In the genomic region with DNA sequence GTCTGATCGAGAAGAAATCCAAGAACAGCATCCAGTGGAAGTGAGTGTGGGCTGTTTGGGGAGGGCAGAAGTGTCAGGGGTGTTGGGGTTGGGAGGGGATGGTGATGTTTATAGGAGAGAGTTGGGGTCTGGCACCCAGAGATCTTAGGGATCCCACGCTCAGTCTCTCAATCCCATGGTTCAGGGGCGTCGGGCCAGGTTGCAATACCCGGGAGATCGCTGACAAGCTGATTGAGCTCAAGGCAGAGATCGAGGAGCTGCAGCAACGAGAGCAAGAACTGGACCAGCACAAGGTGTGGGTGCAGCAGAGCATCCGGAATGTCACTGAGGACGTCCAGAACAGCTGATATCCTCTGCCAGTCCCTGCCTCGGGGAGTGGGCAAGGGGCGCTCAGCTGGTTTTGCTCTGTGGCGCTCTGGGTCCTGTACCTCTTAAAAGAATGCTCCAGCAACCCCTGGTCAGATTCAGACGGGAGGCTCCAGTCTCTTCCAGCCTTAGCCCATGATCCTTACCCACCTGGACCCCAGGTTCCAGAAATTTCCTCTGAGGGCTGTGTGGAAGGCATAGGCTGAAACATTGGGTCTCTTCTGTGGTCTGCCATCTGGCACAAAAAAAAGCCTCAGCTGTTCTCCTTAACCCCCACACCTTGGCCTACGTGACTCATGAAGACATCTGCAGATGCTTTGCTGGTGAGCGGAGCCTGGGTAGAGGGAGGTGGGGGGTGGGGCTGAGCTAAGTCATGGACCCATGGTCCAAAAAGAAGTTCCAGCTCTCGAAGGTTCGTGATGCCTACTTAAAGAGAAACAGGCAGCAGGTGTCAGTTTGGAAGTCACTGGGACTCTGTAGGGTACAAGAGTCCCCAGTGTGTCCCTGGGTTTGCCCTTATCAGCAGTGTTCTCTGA, we compare ENCODE assay signal across 8 mouse cellular contexts. TPM values are rescaled to one million over a fixed set of nuclear protein-coding genes. Genes with fewer than 3 reads are reported as not detected.
DNase-seq lines count a peak whose midpoint lies in the region; ATAC-seq and TF ChIP-seq lines count a peak whose summit lies in the region.

No protein-coding gene starts in this region.

- intact Hi-C loops in left cerebral cortex, postnatal 14 days (cut with DNase I) = no loop called here

- TF ChIP-seq CTCF in C2C12 (IDR thresholded peaks at IDR 0.05; ENCODE audit: control insufficient read depth, insufficient read depth, insufficient read length) = no peak
- no peak for TF ChIP-seq CTCF in liver, embryonic 14.5 days (IDR thresholded peaks at IDR 0.05; ENCODE audit: low read depth)

- ATAC-seq in forebrain, embryonic 15.5 days (replicated peaks) = no peak
- ATAC-seq in liver, embryonic 14.5 days (ENCODE audit: insufficient read depth) = peak; percentile 12; the same call in 1 of the 2 replicates

- 58% methylated on average over 18 of the region's 18 CpGs for WGBS in forebrain, embryonic 15.5 days
- 16% methylated on average over 18 of the region's 18 CpGs for WGBS in liver, embryonic 14.5 days (ENCODE audit: insufficient replicate concordance)

- H3K27me3 ChIP-seq in C2C12 (ENCODE audit: control insufficient read depth, insufficient read depth, insufficient read length) = no peaks in the 10 kb centered on the region
- H3K27me3 ChIP-seq in forebrain, embryonic 15.5 days = no peaks in the 10 kb centered on the region
- H3K27me3 ChIP-seq in liver, embryonic 14.5 days (ENCODE audit: control insufficient read depth, insufficient read depth, low read length) = no peaks in the 10 kb centered on the region

- H3K79me2 ChIP-seq in C2C12 (ENCODE audit: control insufficient read depth, insufficient read depth) = peaks cover 59% of the 10 kb centered on the region

- peaks cover 29% of the 10 kb centered on the region for H3K79me3 ChIP-seq in C2C12 (ENCODE audit: low read depth)

- H3K9me3 ChIP-seq in forebrain, embryonic 15.5 days = no peaks in the 10 kb centered on the region
- H3K9me3 ChIP-seq in liver, embryonic 14.5 days (ENCODE audit: control insufficient read depth, low read length) = no peaks in the 10 kb centered on the region

- H3ac ChIP-seq in C2C12 (ENCODE audit: control insufficient read depth, insufficient read length, low read depth) = peak overlapping the region; percentile 96

- peak overlapping the region; percentile 70 for H3K4me2 ChIP-seq in forebrain, embryonic 15.5 days (replicated peaks)
- H3K4me2 ChIP-seq in liver, embryonic 14.5 days (ENCODE audit: low read depth) = peak overlapping the region; percentile 99

- peaks cover 24% of the 10 kb centered on the region for H3K4me1 ChIP-seq in forebrain, embryonic 15.5 days
- peaks cover 43 to 55% of the 10 kb centered on the region in 2 experiments for H3K4me1 ChIP-seq in liver, embryonic 14.5 days (replicated peaks; ENCODE audit: control insufficient read depth in 2 of 2, insufficient read depth in 2 of 2, low read length in 1 of 2)

- TF ChIP-seq EP300 in liver, embryonic 14.5 days (IDR thresholded peaks at IDR 0.05; ENCODE audit: low read depth) = no peak

- H3K4me3 ChIP-seq in C2C12 (ENCODE audit: insufficient read depth, poor library complexity, severe bottlenecking) = peak overlapping the region; percentile 97
- H3K4me3 ChIP-seq in forebrain, embryonic 15.5 days = peak overlapping the region; percentile 88
- H3K4me3 ChIP-seq in liver, embryonic 14.5 days (ENCODE audit: insufficient read depth in 1 of 2, low read depth in 2 of 2, low read length in 2 of 2) = peak overlapping the region; percentile 97 to 98

- peak; percentile 92 for DNase-seq in heart, adult 11 months
- no peak for DNase-seq in heart, adult 18-20 months
- peak in 1 of 3 experiments; percentile 55 for DNase-seq in liver, embryonic 14.5 days (ENCODE audit: low read depth in 3 of 3, low spot score in 3 of 3)
- peak; percentile 51 to 69 for DNase-seq in thymus, postnatal 36 days
- DNase-seq in layer of hippocampus, adult 11-12 months (ENCODE audit: low spot score) = no peak
- no peak for DNase-seq in left cerebral cortex, postnatal 14 days (ENCODE audit: low spot score in 2 of 2)

- no peak overlapping the region for H3K27ac ChIP-seq in forebrain, embryonic 15.5 days (replicated peaks)
- peak overlapping the region; percentile 97 for H3K27ac ChIP-seq in liver, embryonic 14.5 days

- peaks cover 47% of the 10 kb centered on the region for H3K36me3 ChIP-seq in C2C12 (ENCODE audit: control insufficient read depth, insufficient read depth)
- peaks cover 38% of the 10 kb centered on the region for H3K36me3 ChIP-seq in forebrain, embryonic 15.5 days
- H3K36me3 ChIP-seq in liver, embryonic 14.5 days (replicated peaks; ENCODE audit: control insufficient read depth, insufficient read depth, low read depth) = peaks cover 49% of the 10 kb centered on the region

- peak overlapping the region; percentile 87 for H3K9ac ChIP-seq in forebrain, embryonic 15.5 days (replicated peaks)
- peak overlapping the region; percentile 95 for H3K9ac ChIP-seq in liver, embryonic 14.5 days (replicated peaks)

TF ChIP-seq in C2C12, 6 proteins besides CTCF, POLR2A, EP300 and RAD21:
- TF ChIP-seq MYOD1 (IDR thresholded peaks at IDR 0.05; ENCODE audit: control insufficient read depth, insufficient read length, low read depth) (peak; percentile 28), MAX (IDR thresholded peaks at IDR 0.05) (no peak), USF1 (IDR thresholded peaks at IDR 0.05; ENCODE audit: low read depth) (no peak)
TF ChIP-seq in C2C12: peak in this region for 1.

RNA-seq across cellular contexts. Expression of a gene that starts 1.1 kb away (rescaled TPM):
- total RNA-seq in heart, adult 18-20 months (2021) = 10 to 100 TPM; 21.6 TPM
- polyA plus RNA-seq in C2C12 (2012; fragmentation: generic; extraction: Trizol) = 59.5 TPM
- 44.2 and 48.1 TPM in 2 replicates for polyA plus RNA-seq in forebrain, embryonic 15.5 days (2015; fragmentation: Nextera tagmentation; extraction: Ambion mirVana)
- 275 and 297 TPM in 2 replicates for polyA plus RNA-seq in liver, embryonic 14.5 days (2012; rRNA removed)
- polyA plus RNA-seq in liver, embryonic 14.5 days (2014; fragmentation: Nextera tagmentation; extraction: Ambion mirVana) = 206 and 227 TPM in 2 replicates
- total RNA-seq in left cerebral cortex, postnatal 14 days (2021) = 10 to 100 TPM; 31.5 to 32.1 TPM

RNA-seq across cellular contexts. Expression of a gene that starts 2.7 kb away (rescaled TPM):
- 1 to 10 TPM; 2.9 to 3.0 TPM for total RNA-seq in heart, adult 18-20 months (2021)
- polyA plus RNA-seq in C2C12 (2012; fragmentation: generic; extraction: Trizol) = 0.97 TPM
- polyA plus RNA-seq in forebrain, embryonic 15.5 days (2015; fragmentation: Nextera tagmentation; extraction: Ambion mirVana) = 10.1 and 11.9 TPM in 2 replicates
- 6.2 and 6.5 TPM in 2 replicates for polyA plus RNA-seq in liver, embryonic 14.5 days (2012; rRNA removed)
- 4.5 and 4.7 TPM in 2 replicates for polyA plus RNA-seq in liver, embryonic 14.5 days (2014; fragmentation: Nextera tagmentation; extraction: Ambion mirVana)
- 1 to 10 TPM; 1.7 to 2.0 TPM for total RNA-seq in left cerebral cortex, postnatal 14 days (2021)

RNA-seq across cellular contexts. Expression of a gene that starts 6.8 kb away (rescaled TPM):
- total RNA-seq in heart, adult 18-20 months (2021) = 1 to 10 TPM in 1 of 2 experiments, under 1 TPM in 1; 0.60 to 1.6 TPM
- 0.50 TPM for polyA plus RNA-seq in C2C12 (2012; fragmentation: generic; extraction: Trizol)
- 0.84 and 0.98 TPM in 2 replicates for polyA plus RNA-seq in forebrain, embryonic 15.5 days (2015; fragmentation: Nextera tagmentation; extraction: Ambion mirVana)
- polyA plus RNA-seq in liver, embryonic 14.5 days (2012; rRNA removed) = 3.6 and 4.2 TPM in 2 replicates
- polyA plus RNA-seq in liver, embryonic 14.5 days (2014; fragmentation: Nextera tagmentation; extraction: Ambion mirVana) = 2.5 and 2.8 TPM in 2 replicates
- under 1 TPM; 0.31 to 0.91 TPM for total RNA-seq in left cerebral cortex, postnatal 14 days (2021)

RNA-seq across cellular contexts. Expression of a gene that starts 8.9 kb away (rescaled TPM):
- total RNA-seq in heart, adult 18-20 months (2021) = 1 to 10 TPM; 1.1 to 1.6 TPM
- 6.0 TPM for polyA plus RNA-seq in C2C12 (2012; fragmentation: generic; extraction: Trizol)
- 96.2 and 101 TPM in 2 replicates for polyA plus RNA-seq in forebrain, embryonic 15.5 days (2015; fragmentation: Nextera tagmentation; extraction: Ambion mirVana)
- 1.3 and 1.6 TPM in 2 replicates for polyA plus RNA-seq in liver, embryonic 14.5 days (2012; rRNA removed)
- 0.48 and 0.62 TPM in 2 replicates for polyA plus RNA-seq in liver, embryonic 14.5 days (2014; fragmentation: Nextera tagmentation; extraction: Ambion mirVana)
- 10 to 100 TPM; 31.7 to 38.2 TPM for total RNA-seq in left cerebral cortex, postnatal 14 days (2021)

RNA-seq across cellular contexts. Expression of a gene that starts 22.7 kb away (rescaled TPM):
- 10 to 100 TPM; 22.1 to 25.7 TPM for total RNA-seq in heart, adult 18-20 months (2021)
- 9.8 TPM for polyA plus RNA-seq in C2C12 (2012; fragmentation: generic; extraction: Trizol)
- polyA plus RNA-seq in forebrain, embryonic 15.5 days (2015; fragmentation: Nextera tagmentation; extraction: Ambion mirVana) = 2.0 and 2.2 TPM in 2 replicates
- 0.02 and 0.03 TPM in 2 replicates for polyA plus RNA-seq in liver, embryonic 14.5 days (2012; rRNA removed)
- not detected in 2 replicates for polyA plus RNA-seq in liver, embryonic 14.5 days (2014; fragmentation: Nextera tagmentation; extraction: Ambion mirVana)
- total RNA-seq in left cerebral cortex, postnatal 14 days (2021) = 1 to 10 TPM; 4.5 to 5.1 TPM

Comparison
In these comparisons a context has a peak if more than half of its experiments do, and no peak if none do; other contexts are left out.
1. DNase-seq: peak in heart, adult 11 months (single experiment) and thymus, postnatal 36 days (2 of 2); none in heart, adult 18-20 months (0 of 2), layer of hippocampus, adult 11-12 months (single experiment) and left cerebral cortex, postnatal 14 days (0 of 2).
2. Peak in every context shown above with its lines, with median percentiles within 50 percentile points of each other: H3K4me3 ChIP-seq.